Mouse (Mus musculus) heart, adult 11 months (tissue): ENCODE data around the gene Mmp19.

ENCODE experiments used
- DNase-seq: peaks from one replicate; pipeline ENCODE4 v3.0.0; 2022

Gene Mmp19

GRCm38 (mm10) chr10:128802956-128803355 is 12.2 kb downstream of the Mmp19 start:
- peak; percentile 89 for DNase-seq

- no peak for DNase-seq
Measured at GRCm38 (mm10) chr10:128803361-128803760, 12.7 kb downstream of the Mmp19 start.

GRCm38 (mm10) chr10:128803771-128804270 is 13.1 kb downstream of the Mmp19 start, which contains the start of gene Dnajc14:
TSS of gene Dnajc14 (plus strand) at chr10:128804062.
- peak; percentile 98 for DNase-seq

GRCm38 (mm10) chr10:128804271-128805091 is 13.8 kb downstream of the Mmp19 start, which contains the start of gene Tmem198b:
TSS of gene Tmem198b (minus strand) at chr10:128804370.
- DNase-seq: peak; percentile 98

GRCm38 (mm10) chr10:128805092-128806000 is 14.6 kb downstream of the Mmp19 start:
- DNase-seq: peak; percentile 99

- peak; percentile 91 for DNase-seq
Measured at GRCm38 (mm10) chr10:128806086-128806485, 15.4 kb downstream of the Mmp19 start.

GRCm38 (mm10) chr10:128807018-128807417 is 16.3 kb downstream of the Mmp19 start:
- peak; percentile 94 for DNase-seq

- peak; percentile 84 for DNase-seq
Measured at GRCm38 (mm10) chr10:128817033-128817432, 26.3 kb downstream of the Mmp19 start, which contains the start of gene Sarnp. TSS of gene Sarnp (plus strand) at chr10:128817333.

GRCm38 (mm10) chr10:128820217-128820616 is 29.5 kb downstream of the Mmp19 start:
- DNase-seq: peak; percentile 84

- peak; percentile 100 for DNase-seq
Measured at GRCm38 (mm10) chr10:128821358-128822056, 30.8 kb downstream of the Mmp19 start, which contains the start of gene Ormdl2. TSS of gene Ormdl2 (minus strand) at chr10:128821645.

- DNase-seq: no peak
Measured at GRCm38 (mm10) chr10:128822135-128822534, 31.4 kb downstream of the Mmp19 start.

- DNase-seq: peak; percentile 78
Measured at GRCm38 (mm10) chr10:128823087-128823486, 32.4 kb downstream of the Mmp19 start.

- peak; percentile 66 for DNase-seq
Measured at GRCm38 (mm10) chr10:128823821-128824220, 33.1 kb downstream of the Mmp19 start.

GRCm38 (mm10) chr10:128837400-128837799 is 46.7 kb downstream of the Mmp19 start:
- DNase-seq: no peak

- DNase-seq: no peak
Measured at GRCm38 (mm10) chr10:128839434-128839833, 48.7 kb downstream of the Mmp19 start.

- no peak for DNase-seq
Measured at GRCm38 (mm10) chr10:128840612-128841011, 49.9 kb downstream of the Mmp19 start.

GRCm38 (mm10) chr10:128843260-128843659 is 52.5 kb downstream of the Mmp19 start:
- DNase-seq: peak; percentile 59

GRCm38 (mm10) chr10:128845516-128845915 is 54.8 kb downstream of the Mmp19 start:
- DNase-seq: no peak

- DNase-seq: peak; percentile 19
Measured at GRCm38 (mm10) chr10:128846664-128847063, 56.0 kb downstream of the Mmp19 start.

GRCm38 (mm10) chr10:128848426-128848825 is 57.7 kb downstream of the Mmp19 start:
- DNase-seq: no peak

- no peak for DNase-seq
Measured at GRCm38 (mm10) chr10:128850339-128850738, 59.6 kb downstream of the Mmp19 start.
